Mouse (Mus musculus) hindbrain, embryonic 16.5 days (tissue): Measurements from ENCODE around the gene Spats2l. TPM values are rescaled to one million over a fixed set of nuclear protein-coding genes. Genes with fewer than 3 reads are reported as not detected.

Experiments
- ATAC-seq: fragments of 200-750 bp; cut with Nextera tagmentation; 2 replicates; pipeline ENCODE4 v1.8.0; 2017; ENCODE audit warnings: moderate TSS enrichment, moderate library complexity
- H3K27ac ChIP-seq: fragments of 300-500 bp; sonication (generic); 2 replicates; pipeline ENCODE4 v1.5.1; 2014; ENCODE audit warnings: low read depth, mild to moderate bottlenecking, control low read depth, low read length, moderate library complexity
- H3K27me3 ChIP-seq: fragments of 300-500 bp; sonication (generic); replicated peaks from 2 replicates; pipeline ENCODE4 v1.6.1; 2014; ENCODE audit warnings: low read length; ENCODE audit not compliant: control insufficient read depth, insufficient read depth
- H3K36me3 ChIP-seq: fragments of 300-500 bp; sonication (generic); 2 replicates; pipeline ENCODE4 v1.6.1; 2014; ENCODE audit warnings: mild to moderate bottlenecking, low read length, moderate library complexity, mixed read lengths; ENCODE audit not compliant: control insufficient read depth, insufficient read depth
- H3K4me1 ChIP-seq: fragments of 300-500 bp; sonication (generic); 2 replicates; pipeline ENCODE4 v1.6.1; 2014; ENCODE audit warnings: low read depth, low read length; ENCODE audit not compliant: control insufficient read depth, insufficient read depth
- H3K4me2 ChIP-seq: fragments of 300-500 bp; sonication (generic); 2 replicates; pipeline ENCODE4 v1.6.1; 2014; ENCODE audit warnings: mild to moderate bottlenecking, low read length, control low read depth, moderate library complexity
- H3K4me3 ChIP-seq: fragments of 300-500 bp; sonication (generic); 2 replicates; pipeline ENCODE4 v1.5.1; 2014; ENCODE audit warnings: mild to moderate bottlenecking, low read length, control low read depth, moderate library complexity
- H3K9ac ChIP-seq: fragments of 300-500 bp; sonication (generic); 2 replicates; pipeline ENCODE4 v1.6.1; 2014; ENCODE audit warnings: low read depth, mild to moderate bottlenecking, control low read depth, low read length, moderate library complexity
- H3K9me3 ChIP-seq: fragments of 300-500 bp; sonication (generic); 2 replicates; pipeline ENCODE4 v1.6.1; 2014; ENCODE audit warnings: mild to moderate bottlenecking, low read length, moderate library complexity; ENCODE audit not compliant: control insufficient read depth
- WGBS: fragments of 180-500 bp; shearing (Covaris S2); extraction: QIAGEN DNeasy Blood & Tissue Kit; methylation state at CpG from one replicate; pipeline ENCODE4 v1.1.7; 2014; 5-methylcytosine and 5-hydroxymethylcytosine counted together
- polyA plus RNA-seq: library from polyadenylated mRNA; unstranded; fragments of >200 nt; fragmentation: Nextera tagmentation; extraction: Ambion mirVana; gene quantifications from 2 replicates; pipeline ENCODE4 v1.2.1, GENCODE M21; 2015

Gene Spats2l
- polyA plus RNA-seq, 1 experiment from 2014 or later = 89.1 TPM

DNA sequence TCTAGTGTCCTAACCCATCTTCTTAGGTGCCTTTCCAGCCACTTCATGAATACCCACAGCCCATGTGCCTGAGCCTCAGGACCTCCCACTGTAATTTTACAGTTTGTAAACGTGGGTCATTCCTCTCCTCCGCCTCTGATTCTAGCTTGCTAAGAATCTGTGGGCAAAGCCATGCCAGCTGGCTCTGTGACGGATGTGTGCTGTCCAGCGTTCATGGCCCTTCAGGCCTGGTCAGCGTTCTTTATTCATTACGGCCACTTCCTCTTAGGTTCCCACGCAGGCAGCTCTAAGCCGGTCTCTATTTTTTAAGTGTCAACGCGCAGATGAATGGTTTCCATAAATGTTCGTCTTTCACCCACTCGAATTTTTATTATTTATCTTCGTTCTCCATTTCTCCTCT, 94.7 kb downstream of the Spats2l start:
- Histone ChIP-seq H3K4me2 (no peak overlapping the region), H3K4me1 (peaks cover 6% of the 10 kb centered on the region), H3K36me3 (no peaks in the 10 kb centered on the region), H3K9ac (no peak overlapping the region), H3K27ac (no peak overlapping the region), H3K4me3 (no peak overlapping the region), H3K27me3 (no peaks in the 10 kb centered on the region), H3K9me3 (no peaks in the 10 kb centered on the region)
- peak; percentile 28; the same call in 1 of the 2 replicates for ATAC-seq
- WGBS = 76% methylated on average over 13 of the region's 13 CpGs

DNA sequence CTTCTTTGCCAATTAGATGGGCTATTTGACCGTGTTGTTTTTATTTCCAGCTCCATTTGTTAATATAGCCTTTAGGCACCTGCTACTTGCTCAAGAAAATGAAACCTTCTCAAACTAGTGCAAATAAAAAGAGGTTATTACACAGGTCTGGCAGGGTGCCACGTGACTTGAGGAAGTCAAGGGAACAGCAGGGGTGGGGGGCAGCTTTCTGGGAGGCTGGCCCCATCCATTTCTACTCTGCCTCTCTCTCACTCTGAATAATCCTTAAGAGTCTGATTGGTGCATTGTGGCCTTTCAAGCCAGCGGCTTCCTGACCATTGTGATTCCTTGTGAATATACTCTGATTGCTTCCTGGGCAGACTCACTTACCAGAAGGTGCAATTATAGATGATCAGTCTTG, 98.0 kb downstream of the Spats2l start:
- no peaks in the 10 kb centered on the region for H3K27me3 ChIP-seq
- H3K36me3 ChIP-seq = no peaks in the 10 kb centered on the region
- 27% methylated on average over 3 of the region's 3 CpGs for WGBS
- H3K9ac ChIP-seq = no peak overlapping the region
- H3K4me1 ChIP-seq = peaks cover 21% of the 10 kb centered on the region
- H3K9me3 ChIP-seq = no peaks in the 10 kb centered on the region
- no peak overlapping the region for H3K4me3 ChIP-seq
- H3K27ac ChIP-seq = no peak overlapping the region
- no peak overlapping the region for H3K4me2 ChIP-seq
- ATAC-seq = no peak

DNA sequence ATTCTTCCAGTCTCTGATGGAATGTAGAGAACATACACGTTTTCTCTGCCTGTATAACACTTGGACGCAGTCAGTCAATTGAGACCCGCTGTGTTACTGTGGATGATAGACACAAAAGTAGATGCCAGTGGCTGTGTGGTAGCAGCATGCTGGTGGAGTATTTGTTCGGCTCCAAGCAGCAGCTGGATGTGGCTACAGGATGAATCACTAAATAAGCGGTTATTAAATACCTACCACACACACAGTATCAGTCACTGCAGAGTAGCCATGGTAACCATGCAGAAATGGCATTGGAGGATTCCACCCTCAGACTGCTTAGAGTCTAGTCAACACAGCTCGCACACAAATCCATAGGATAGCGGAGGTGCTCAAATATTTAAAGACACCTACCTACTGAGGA, 100.0 kb downstream of the Spats2l start:
- Histone ChIP-seq H3K9me3 (no peaks in the 10 kb centered on the region), H3K4me1 (peaks cover 17% of the 10 kb centered on the region), H3K36me3 (no peaks in the 10 kb centered on the region), H3K27me3 (no peaks in the 10 kb centered on the region), H3K27ac (no peak overlapping the region), H3K4me2 (no peak overlapping the region), H3K4me3 (no peak overlapping the region), H3K9ac (no peak overlapping the region)
- 67% methylated on average over 7 of the region's 7 CpGs for WGBS
- ATAC-seq = no peak

DNA sequence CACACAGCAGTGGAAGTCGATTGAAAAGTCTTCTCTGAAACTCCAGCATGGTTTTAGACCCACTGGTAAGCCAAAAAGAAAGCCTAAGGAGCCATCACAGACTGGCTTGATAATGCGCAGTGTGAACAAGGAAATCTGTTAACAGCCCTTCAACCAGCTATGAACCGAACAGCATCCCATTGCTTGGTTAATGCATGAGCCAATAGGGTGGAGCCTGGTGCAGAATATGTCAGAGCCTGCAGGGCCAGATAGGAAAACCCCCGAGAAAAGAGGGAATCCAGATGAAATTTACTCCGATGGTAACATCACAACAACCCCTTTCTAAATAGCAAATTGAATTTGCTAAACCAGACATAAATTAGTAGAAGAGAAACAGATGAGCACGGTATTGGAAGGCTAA, 101.1 kb downstream of the Spats2l start:
- ATAC-seq = peak; percentile 44
- Histone ChIP-seq H3K36me3 (no peaks in the 10 kb centered on the region), H3K9ac (no peak overlapping the region), H3K4me1 (peaks cover 17% of the 10 kb centered on the region), H3K9me3 (no peaks in the 10 kb centered on the region), H3K27me3 (no peaks in the 10 kb centered on the region), H3K27ac (peak overlapping the region; percentile 65), H3K4me3 (no peak overlapping the region), H3K4me2 (peak overlapping the region; percentile 1; the same call in 1 of the 2 replicates)
- 41% methylated on average over 6 of the region's 6 CpGs for WGBS

DNA sequence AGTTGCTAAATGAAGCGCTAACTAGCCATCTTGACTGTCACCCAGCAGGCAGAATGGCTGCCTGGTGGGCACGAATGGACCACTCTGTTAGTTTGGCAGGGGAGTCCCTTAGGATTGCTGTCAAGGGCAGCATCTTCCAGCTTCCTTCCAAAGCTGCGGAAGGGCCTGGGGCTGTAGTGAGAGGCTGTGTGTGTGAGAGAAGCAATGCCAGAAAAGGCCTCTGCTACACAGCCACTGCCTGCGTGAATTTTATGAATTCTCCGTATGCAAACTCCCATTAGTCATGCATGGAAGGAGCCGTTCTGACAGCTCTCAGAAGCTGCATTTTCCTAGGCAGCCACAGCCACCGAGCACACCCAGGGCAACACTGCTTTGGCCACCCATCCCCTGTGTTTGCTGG, 101.5 kb downstream of the Spats2l start:
- H3K9me3 ChIP-seq = no peaks in the 10 kb centered on the region
- H3K9ac ChIP-seq = no peak overlapping the region
- peaks cover 17% of the 10 kb centered on the region for H3K4me1 ChIP-seq
- no peaks in the 10 kb centered on the region for H3K36me3 ChIP-seq
- H3K27me3 ChIP-seq = no peaks in the 10 kb centered on the region
- ATAC-seq = peak; percentile 89
- H3K4me3 ChIP-seq = no peak overlapping the region
- peak overlapping the region; percentile 1; the same call in 1 of the 2 replicates for H3K4me2 ChIP-seq
- WGBS = 17% methylated on average over 7 of the region's 7 CpGs
- H3K27ac ChIP-seq = peak overlapping the region; percentile 65

DNA sequence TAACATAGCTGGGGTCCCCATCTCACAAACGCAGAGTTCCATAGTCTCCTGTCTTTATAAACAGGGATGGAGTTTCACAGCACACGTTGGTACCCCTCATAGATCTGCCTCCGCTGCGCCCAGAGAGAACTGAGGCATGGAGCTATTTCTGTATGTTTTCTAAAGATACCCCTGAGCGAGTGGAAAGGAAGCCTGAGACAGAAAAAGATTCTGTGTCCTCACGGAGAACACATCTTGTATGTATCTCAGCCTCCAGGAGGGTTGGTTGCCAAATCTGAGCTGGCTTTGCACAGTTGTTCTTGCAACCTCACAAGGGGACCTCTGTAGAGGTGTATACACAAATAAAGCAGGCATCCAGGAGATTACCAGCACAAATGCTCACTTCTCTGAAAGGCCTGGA, 105.0 kb downstream of the Spats2l start:
- peaks cover 14% of the 10 kb centered on the region for H3K4me1 ChIP-seq
- H3K27me3 ChIP-seq = no peaks in the 10 kb centered on the region
- H3K4me3 ChIP-seq = no peak overlapping the region
- H3K9me3 ChIP-seq = no peaks in the 10 kb centered on the region
- no peak overlapping the region for H3K27ac ChIP-seq
- no peaks in the 10 kb centered on the region for H3K36me3 ChIP-seq
- no peak for ATAC-seq
- 93% methylated on average over 6 of the region's 6 CpGs for WGBS
- no peak overlapping the region for H3K9ac ChIP-seq
- H3K4me2 ChIP-seq = no peak overlapping the region

DNA sequence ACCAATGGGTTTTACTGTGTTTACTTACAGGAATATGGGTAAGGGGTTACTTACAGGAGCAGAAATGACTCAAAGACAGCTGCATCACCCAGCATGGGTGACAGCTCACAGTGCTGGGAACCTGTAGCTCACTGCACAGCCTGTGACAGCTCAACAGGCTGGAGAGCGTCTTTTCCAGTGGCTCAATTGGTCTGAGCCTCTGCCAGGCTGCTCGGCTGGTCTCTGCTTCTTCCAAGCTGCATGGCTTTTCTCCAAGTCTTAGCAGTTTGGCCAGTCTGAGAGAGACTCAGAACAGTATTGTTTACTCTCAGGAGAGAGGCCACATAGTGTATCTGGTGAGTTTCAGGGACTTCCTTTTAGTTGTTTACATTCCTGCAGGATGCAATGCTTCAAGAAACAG, 110.9 kb downstream of the Spats2l start:
- no peak overlapping the region for H3K9ac ChIP-seq
- peak; percentile 65 for ATAC-seq
- H3K4me3 ChIP-seq = no peak overlapping the region
- no peaks in the 10 kb centered on the region for H3K27me3 ChIP-seq
- no peak overlapping the region for H3K4me2 ChIP-seq
- no peak overlapping the region for H3K27ac ChIP-seq
- no peaks in the 10 kb centered on the region for H3K4me1 ChIP-seq
- WGBS = 39% methylated on average over 2 of the region's 2 CpGs
- H3K36me3 ChIP-seq = peaks cover 10% of the 10 kb centered on the region
- H3K9me3 ChIP-seq = no peaks in the 10 kb centered on the region

DNA sequence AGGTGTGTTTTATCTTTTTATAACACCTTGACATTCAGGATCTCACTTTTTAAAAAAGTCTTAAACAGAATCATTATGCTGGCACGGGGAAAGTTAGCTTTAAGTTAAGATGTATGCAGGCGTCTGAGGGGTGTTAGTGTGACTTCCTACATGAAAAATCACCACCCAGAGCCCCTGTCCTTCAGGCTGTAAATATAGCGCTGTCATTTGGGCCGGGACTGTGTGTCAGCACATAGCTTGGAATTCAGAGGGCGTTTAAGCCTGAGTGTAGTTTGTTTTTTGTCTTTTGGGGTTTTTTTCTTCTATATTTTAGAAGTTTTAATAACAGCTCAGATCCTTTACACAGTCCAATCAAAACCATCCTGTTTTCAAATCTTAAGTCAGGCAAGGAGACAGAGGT, 115.8 kb downstream of the Spats2l start:
- Histone ChIP-seq H3K4me3 (no peak overlapping the region), H3K9ac (no peak overlapping the region), H3K27ac (no peak overlapping the region), H3K9me3 (no peaks in the 10 kb centered on the region), H3K4me2 (no peak overlapping the region), H3K4me1 (no peaks in the 10 kb centered on the region; the same call in none of the 2 replicates), H3K36me3 (peaks cover 10% of the 10 kb centered on the region), H3K27me3 (no peaks in the 10 kb centered on the region)
- WGBS = 42% methylated on average over 5 of the region's 5 CpGs
- no peak for ATAC-seq

DNA sequence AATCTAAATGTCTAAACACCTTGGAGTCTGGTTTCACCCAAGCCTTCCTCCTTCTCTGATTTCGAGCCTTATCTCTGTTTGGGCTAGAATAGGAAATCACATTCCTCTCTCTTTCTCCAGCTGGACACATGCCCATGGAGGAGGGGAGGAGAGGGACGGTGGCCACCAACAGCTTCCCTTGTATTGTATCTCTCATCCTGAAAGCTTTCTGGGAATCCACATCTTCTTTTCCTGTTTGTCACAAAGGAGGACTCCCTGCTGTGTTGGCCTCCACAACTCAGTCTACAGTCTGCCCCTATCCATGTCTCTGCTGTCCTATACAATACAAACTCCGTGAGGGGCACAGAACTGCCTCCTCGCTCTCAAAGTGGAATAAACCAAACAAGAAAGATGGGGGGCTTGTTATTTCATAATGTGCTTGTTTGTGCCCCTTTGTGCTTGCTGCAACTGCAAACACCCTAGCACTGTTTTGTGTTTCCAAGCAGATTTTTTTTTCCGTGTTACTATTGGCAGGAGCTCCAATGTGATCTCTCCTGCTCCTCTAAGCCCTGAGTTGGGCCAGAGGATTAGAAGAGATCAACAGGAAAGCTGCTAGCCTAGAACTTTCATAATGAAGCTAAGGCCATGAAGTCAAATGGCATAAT, 116.4 kb downstream of the Spats2l start:
- no peak overlapping the region for H3K9ac ChIP-seq
- no peaks in the 10 kb centered on the region; the same call in none of the 2 replicates for H3K4me1 ChIP-seq
- H3K36me3 ChIP-seq = peaks cover 10% of the 10 kb centered on the region
- H3K27ac ChIP-seq = no peak overlapping the region; the same call in 1 of the 2 replicates
- H3K4me2 ChIP-seq = no peak overlapping the region
- no peaks in the 10 kb centered on the region for H3K27me3 ChIP-seq
- peak; percentile 61 for ATAC-seq
- no peaks in the 10 kb centered on the region for H3K9me3 ChIP-seq
- H3K4me3 ChIP-seq = no peak overlapping the region
- 19% methylated on average over 5 of the region's 5 CpGs for WGBS
